Mouse (Mus musculus) forebrain, embryonic 16.5 days (tissue): ENCODE data around the gene Tigar. TPM values are rescaled to one million over a fixed set of nuclear protein-coding genes. Genes with fewer than 3 reads are reported as not detected.

Experiments
- ATAC-seq: fragments of 200-750 bp; cut with Nextera tagmentation; 2 replicates; pipeline ENCODE4 v1.8.0; 2017; ENCODE audit warnings: mild to moderate bottlenecking, moderate library complexity
- H3K27ac ChIP-seq: fragments of 300-500 bp; sonication (generic); 2 replicates; pipeline ENCODE4 v1.5.1; 2014; ENCODE audit warnings: low read length, control low read depth
- H3K27me3 ChIP-seq: fragments of 300-500 bp; sonication (generic); replicated peaks from 2 replicates; pipeline ENCODE4 v1.6.1; 2014; ENCODE audit warnings: low read length; ENCODE audit not compliant: control insufficient read depth, insufficient read depth
- H3K36me3 ChIP-seq: fragments of 300-500 bp; sonication (generic); 2 replicates; pipeline ENCODE4 v1.6.1; 2014; ENCODE audit not compliant: control insufficient read depth, insufficient read depth
- H3K4me1 ChIP-seq: fragments of 300-500 bp; sonication (generic); replicated peaks from 2 replicates; pipeline ENCODE4 v1.6.1; 2014; ENCODE audit warnings: low read length; ENCODE audit not compliant: control insufficient read depth, insufficient read depth
- H3K4me2 ChIP-seq: fragments of 300-500 bp; sonication (generic); 2 replicates; pipeline ENCODE4 v1.6.1; 2014; ENCODE audit warnings: mild to moderate bottlenecking, low read length, control low read depth
- H3K4me3 ChIP-seq: fragments of 300-500 bp; sonication (generic); replicated peaks from 2 replicates; pipeline ENCODE4 v1.5.1; 2014; ENCODE audit warnings: mild to moderate bottlenecking, low read length, control low read depth
- H3K9ac ChIP-seq: fragments of 300-500 bp; sonication (generic); replicated peaks from 2 replicates; pipeline ENCODE4 v1.6.1; 2014; ENCODE audit warnings: low read depth, low read length, control low read depth
- H3K9me3 ChIP-seq: fragments of 300-500 bp; sonication (generic); 2 replicates; pipeline ENCODE4 v1.6.1; 2016; ENCODE audit warnings: low read length; ENCODE audit not compliant: control insufficient read depth
- WGBS: fragments of 180-500 bp; shearing (Covaris S2); extraction: QIAGEN DNeasy Blood & Tissue Kit; methylation state at CpG from one replicate; pipeline ENCODE4 v1.1.7; 2014; 5-methylcytosine and 5-hydroxymethylcytosine counted together
- polyA plus RNA-seq: library from polyadenylated mRNA; unstranded; fragments of >200 nt; fragmentation: Nextera tagmentation; extraction: Ambion mirVana; gene quantifications from 2 replicates; pipeline ENCODE4 v1.2.1, GENCODE M21; 2015

Tigar gene
- 8.2 and 9.2 TPM in 2 replicates for polyA plus RNA-seq

GRCm38 (mm10) chr6:127109402-127109930, at the start of gene Tigar:
Tigar (minus strand) TSS chr6:127109557.
- no peaks in the 10 kb centered on the region for H3K9me3 ChIP-seq
- H3K4me3 ChIP-seq = peak within 1 kb of the TSS; percentile 61
- ATAC-seq = peak; percentile 100
- H3K27ac ChIP-seq = no peak within 1 kb of the TSS
- peak within 1 kb of the TSS; percentile 72 for H3K4me2 ChIP-seq
- H3K9ac ChIP-seq = peak within 1 kb of the TSS; percentile 60
- H3K36me3 ChIP-seq = no peaks in the 10 kb centered on the region
- 0% methylated on average over 37 of the region's 37 CpGs for WGBS
- H3K4me1 ChIP-seq = peaks cover 15% of the 10 kb centered on the region
- H3K27me3 ChIP-seq = no peaks in the 10 kb centered on the region

GRCm38 (mm10) chr6:127157321-127157720, 48.0 kb upstream of the Tigar start:
- Histone ChIP-seq H3K4me3 (no peak overlapping the region), H3K27ac (no peak overlapping the region), H3K4me2 (no peak overlapping the region), H3K4me1 (peaks cover 33% of the 10 kb centered on the region), H3K9ac (no peak overlapping the region), H3K9me3 (no peaks in the 10 kb centered on the region), H3K36me3 (no peaks in the 10 kb centered on the region), H3K27me3 (peaks cover 33% of the 10 kb centered on the region)
- no peak for ATAC-seq
- WGBS = 58% methylated on average over 1 of the region's 1 CpGs

- ATAC-seq = no peak
- 0 out of 2 replicates have a peak overlapping the region, but pooled peaks have one; percentile 42 for H3K9ac ChIP-seq
- H3K9me3 ChIP-seq = no peaks in the 10 kb centered on the region
- H3K4me3 ChIP-seq = peak overlapping the region; percentile 53
- H3K36me3 ChIP-seq = no peaks in the 10 kb centered on the region
- H3K27me3 ChIP-seq = peaks cover 33% of the 10 kb centered on the region
- H3K4me2 ChIP-seq = peak overlapping the region; percentile 85
- WGBS = under 1% methylated on average over 15 of the region's 15 CpGs
- H3K4me1 ChIP-seq = peaks cover 50% of the 10 kb centered on the region
- H3K27ac ChIP-seq = no peak overlapping the region
Observed at GRCm38 (mm10) chr6:127155468-127155867, 46.1 kb upstream of the Tigar start.

GRCm38 (mm10) chr6:127154708-127155268, 45.4 kb upstream of the Tigar start:
- H3K36me3 ChIP-seq = no peaks in the 10 kb centered on the region
- WGBS = 0% methylated on average over 34 of the region's 34 CpGs
- H3K4me3 ChIP-seq = peak overlapping the region; percentile 53
- H3K4me1 ChIP-seq = peaks cover 54% of the 10 kb centered on the region
- H3K4me2 ChIP-seq = peak overlapping the region; percentile 85
- ATAC-seq = no peak
- H3K27me3 ChIP-seq = peaks cover 33% of the 10 kb centered on the region
- no peaks in the 10 kb centered on the region for H3K9me3 ChIP-seq
- H3K9ac ChIP-seq = peak overlapping the region; percentile 42
- H3K27ac ChIP-seq = no peak overlapping the region

- Histone ChIP-seq H3K9me3 (no peaks in the 10 kb centered on the region), H3K4me2 (peak overlapping the region; percentile 85), H3K4me1 (peaks cover 54% of the 10 kb centered on the region), H3K27ac (no peak overlapping the region), H3K36me3 (no peaks in the 10 kb centered on the region), H3K27me3 (peaks cover 33% of the 10 kb centered on the region), H3K4me3 (peak overlapping the region; percentile 53), H3K9ac (peak overlapping the region; percentile 42)
- ATAC-seq = no peak
- WGBS = 1% methylated on average over 30 of the region's 30 CpGs
Observed at GRCm38 (mm10) chr6:127153972-127154707, 44.8 kb upstream of the Tigar start.

- peaks cover 59% of the 10 kb centered on the region for H3K4me1 ChIP-seq
- H3K9me3 ChIP-seq = no peaks in the 10 kb centered on the region
- no peak overlapping the region for H3K27ac ChIP-seq
- no peak for ATAC-seq
- peak overlapping the region; percentile 85 for H3K4me2 ChIP-seq
- H3K4me3 ChIP-seq = peak overlapping the region; percentile 53
- WGBS = under 1% methylated on average over 28 of the region's 28 CpGs
- H3K9ac ChIP-seq = 0 out of 2 replicates have a peak overlapping the region, but pooled peaks have one; percentile 25
- H3K36me3 ChIP-seq = no peaks in the 10 kb centered on the region
- H3K27me3 ChIP-seq = peaks cover 33% of the 10 kb centered on the region
Observed at GRCm38 (mm10) chr6:127153296-127153800, 44.0 kb upstream of the Tigar start.

GRCm38 (mm10) chr6:127152106-127152951, 43.0 kb upstream of the Tigar start, which contains the start of gene Ccnd2:
Ccnd2 (minus strand) TSS chr6:127152193.
- Histone ChIP-seq H3K9me3 (no peaks in the 10 kb centered on the region), H3K4me1 (peaks cover 64% of the 10 kb centered on the region), H3K27ac (peak within 1 kb of the TSS; percentile 60), H3K27me3 (peaks cover 27% of the 10 kb centered on the region), H3K36me3 (no peaks in the 10 kb centered on the region), H3K4me3 (peak within 1 kb of the TSS; percentile 53), H3K9ac (peak within 1 kb of the TSS; percentile 63), H3K4me2 (peak within 1 kb of the TSS; percentile 85)
- WGBS = under 1% methylated on average over 40 of the region's 40 CpGs
- ATAC-seq = peak; percentile 62

- peak overlapping the region; percentile 53 for H3K4me3 ChIP-seq
- no peaks in the 10 kb centered on the region for H3K9me3 ChIP-seq
- peak overlapping the region; percentile 60 for H3K27ac ChIP-seq
- ATAC-seq = peak; percentile 1
- under 1% methylated on average over 29 of the region's 29 CpGs for WGBS
- peak overlapping the region; percentile 85 for H3K4me2 ChIP-seq
- peaks cover 22% of the 10 kb centered on the region for H3K27me3 ChIP-seq
- H3K4me1 ChIP-seq = peaks cover 64% of the 10 kb centered on the region
- peak overlapping the region; percentile 63 for H3K9ac ChIP-seq
- H3K36me3 ChIP-seq = no peaks in the 10 kb centered on the region
Observed at GRCm38 (mm10) chr6:127151565-127152105, 42.3 kb upstream of the Tigar start.
